Mouse (Mus musculus) gastrocnemius, postnatal 25 days (tissue): ENCODE results near the gene Nprl3. TPM values are rescaled to one million over a fixed set of nuclear protein-coding genes. Genes with fewer than 3 reads are reported as not detected.
"Not testable (repeated sequence)": the region's sequence is repeated elsewhere in the genome, so short reads cannot be mapped to it uniquely, and the experiment has no call there.

Source experiments
- DNase-seq: peaks from one replicate; pipeline ENCODE4 v3.0.0; 2022
- total RNA-seq, 2 experiments: library from RNA; stranded (reverse); gene quantifications; 1 replicate in 1 of 2; 2 replicates in 1 of 2; pipeline ENCODE4 v1.2.3; 2021

Nprl3 gene
- total RNA-seq, 2 experiments from 2014 or later: 21.7 to 23.3 TPM

- DNase-seq: not testable (repeated sequence)
Measured at GRCm38 (mm10) chr11:32284582-32284981, 17.1 kb upstream of the Nprl3 start.

- DNase-seq: not testable (repeated sequence)
Measured at GRCm38 (mm10) chr11:32283091-32283777, 15.7 kb upstream of the Nprl3 start, which contains the start of gene Hba-a1. Gene Hba-a1 (plus strand): TSS chr11:32283511.

- no peak for DNase-seq
Measured at GRCm38 (mm10) chr11:32281416-32282144, 14.1 kb upstream of the Nprl3 start.

GRCm38 (mm10) chr11:32280646-32281045, 13.1 kb upstream of the Nprl3 start:
- no peak for DNase-seq

GRCm38 (mm10) chr11:32278458-32278957, 11.0 kb upstream of the Nprl3 start:
- DNase-seq: no peak

- DNase-seq: no peak
Measured at GRCm38 (mm10) chr11:32277736-32278457, 10.4 kb upstream of the Nprl3 start.

GRCm38 (mm10) chr11:32276347-32276746, 8.8 kb upstream of the Nprl3 start, which contains the start of gene Hba-x:
Gene Hba-x (plus strand): TSS chr11:32276400.
- DNase-seq: no peak

GRCm38 (mm10) chr11:32271178-32271577, 3.7 kb upstream of the Nprl3 start:
- no peak for DNase-seq

GRCm38 (mm10) chr11:32268952-32269351, 1.4 kb upstream of the Nprl3 start:
- DNase-seq: no peak

GRCm38 (mm10) chr11:32267964-32268363, 457 bp upstream of the Nprl3 start:
- no peak for DNase-seq

GRCm38 (mm10) chr11:32266776-32267175, 731 bp downstream of the Nprl3 start:
- no peak for DNase-seq

- DNase-seq: no peak
Measured at GRCm38 (mm10) chr11:32266194-32266593, 1.3 kb downstream of the Nprl3 start.

GRCm38 (mm10) chr11:32265117-32265738, 2.3 kb downstream of the Nprl3 start:
- DNase-seq: no peak

- DNase-seq: no peak
Measured at GRCm38 (mm10) chr11:32262674-32263415, 4.7 kb downstream of the Nprl3 start.

GRCm38 (mm10) chr11:32256566-32256965, 10.9 kb downstream of the Nprl3 start:
- no peak for DNase-seq

- DNase-seq: no peak
Measured at GRCm38 (mm10) chr11:32256146-32256545, 11.4 kb downstream of the Nprl3 start.

GRCm38 (mm10) chr11:32253121-32253520, 14.4 kb downstream of the Nprl3 start:
- no peak for DNase-seq

GRCm38 (mm10) chr11:32250880-32251763, 16.4 kb downstream of the Nprl3 start:
- no peak for DNase-seq

GRCm38 (mm10) chr11:32248350-32248749, 19.2 kb downstream of the Nprl3 start:
- DNase-seq: no peak

- DNase-seq: no peak
Measured at GRCm38 (mm10) chr11:32247068-32247467, 20.4 kb downstream of the Nprl3 start.
